Mouse (Mus musculus): Measurements from ENCODE around the gene Prm1. TPM values are rescaled to one million over a fixed set of nuclear protein-coding genes. Genes with fewer than 3 reads are reported as not detected.

Gene Prm1
- total and polyA plus RNA-seq, 3 experiments, result not detected

DNA sequence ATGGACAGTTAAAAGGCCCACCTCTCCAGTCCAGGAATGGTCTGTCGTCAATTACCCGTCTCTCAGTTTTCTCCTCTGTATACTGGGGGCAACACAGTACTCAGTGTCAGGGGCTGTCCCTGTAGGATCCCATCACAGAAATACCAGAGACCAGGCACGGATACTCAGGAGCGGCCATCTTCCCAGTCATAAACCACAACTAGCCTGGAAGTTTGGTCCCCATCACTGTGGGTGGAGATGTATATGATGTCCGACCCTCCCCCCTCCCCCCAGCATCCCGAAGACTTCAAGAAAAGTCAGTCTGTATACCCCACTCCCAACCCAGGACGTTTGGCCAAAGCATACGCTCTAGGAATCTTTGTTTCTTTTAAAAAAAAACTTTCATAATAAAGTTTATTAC lies 22.2 kb downstream of the Prm1 start:
- H3K4me1 ChIP-seq (ENCODE audit: control insufficient read depth in 1 of 2, insufficient read depth in 2 of 2), result peaks cover 30 to 59% of the 10 kb centered on the region in 2 experiments
- H3K36me3 ChIP-seq (replicated peaks in 1 of 2; ENCODE audit: control insufficient read depth in 1 of 2, insufficient read depth in 1 of 2, low read length in 1 of 2), result peaks cover 0 to 25% of the 10 kb centered on the region in 2 experiments
- H3K79me2 ChIP-seq (replicated peaks; ENCODE audit: control insufficient read depth, extremely low read depth, insufficient read depth, poor library complexity, severe bottlenecking), result peaks cover 16% of the 10 kb centered on the region
- TF ChIP-seq MXI1 (IDR thresholded peaks at IDR 0.05; ENCODE audit: low read depth, low read length) (peak; percentile 40; the same call in 1 of the 2 replicates), BHLHE40 (IDR thresholded peaks at IDR 0.05; ENCODE audit: low read depth, low read length) (no peak), SIN3A (IDR thresholded peaks at IDR 0.05; ENCODE audit: low read length) (peak; percentile 32; the same call in 1 of the 2 replicates), NRF1 (IDR thresholded peaks at IDR 0.05; ENCODE audit: low read depth, low read length) (0 out of 2 replicates have a peak, but pooled peaks have one; percentile 17), CTCF (conservative IDR thresholded peaks at IDR 0.05 in 1 of 2, IDR thresholded peaks at IDR 0.05 in 1 of 2; ENCODE audit: low read depth in 2 of 2, low read length in 2 of 2) (no peak), EP300 (IDR thresholded peaks at IDR 0.05; ENCODE audit: low read length) (no peak), CHD2 (IDR thresholded peaks at IDR 0.05; ENCODE audit: low read length) (peak; percentile 35; the same call in 1 of the 2 replicates), POLR2A (IDR thresholded peaks at IDR 0.05; ENCODE audit: low read depth, low read length) (peak; percentile 15; the same call in 1 of the 2 replicates), CHD1 (IDR thresholded peaks at IDR 0.05; ENCODE audit: low read depth, low read length) (peak; percentile 89), MAZ (IDR thresholded peaks at IDR 0.05; ENCODE audit: low read depth, low read length) (peak; percentile 48; the same call in 1 of the 2 replicates), ZC3H11A (IDR thresholded peaks at IDR 0.05; ENCODE audit: low read depth, low read length) (no peak), NELFE (IDR thresholded peaks at IDR 0.05; ENCODE audit: low read depth, low read length) (peak; percentile 43; the same call in 1 of the 2 replicates)
- DNase-seq (ENCODE audit: extremely low read depth), result peak; percentile 53
- H3K27ac ChIP-seq (ENCODE audit: insufficient read depth, low read depth), result peak overlapping the region; percentile 97
- in situ Hi-C loops (cut with MboI; ENCODE audit: low pct_ligation_motif_present, low pct_unique_long_range_greater_than_20kb, low sequenced_read_pairs) (loop anchor here (5.0 kb wide), 1 partner anchor 36 kb away; no protein-coding TSS in a partner anchor), dilution Hi-C loops (cut with MboI; ENCODE audit: extremely low pct_ligation_motif_present, extremely low pct_unique_long_range_greater_than_20kb, low sequenced_read_pairs) (no loop called here)
- H3K4me3 ChIP-seq (replicated peaks in 1 of 3; ENCODE audit: low read depth in 2 of 3, low read length in 2 of 3, poor library complexity in 1 of 3), result peak overlapping the region; percentile 84 to 99 (median 96)
- H3K27me3 ChIP-seq (replicated peaks), result no peaks in the 10 kb centered on the region
- peak overlapping the region; percentile 89 for H3K9ac ChIP-seq (ENCODE audit: insufficient read depth, low read depth)
- H3K9me3 ChIP-seq (replicated peaks; ENCODE audit: low read length), result no peaks in the 10 kb centered on the region
- peak overlapping the region; percentile 52 for H3K4me2 ChIP-seq (ENCODE audit: insufficient read depth, low read depth, poor library complexity, severe bottlenecking)

DNA sequence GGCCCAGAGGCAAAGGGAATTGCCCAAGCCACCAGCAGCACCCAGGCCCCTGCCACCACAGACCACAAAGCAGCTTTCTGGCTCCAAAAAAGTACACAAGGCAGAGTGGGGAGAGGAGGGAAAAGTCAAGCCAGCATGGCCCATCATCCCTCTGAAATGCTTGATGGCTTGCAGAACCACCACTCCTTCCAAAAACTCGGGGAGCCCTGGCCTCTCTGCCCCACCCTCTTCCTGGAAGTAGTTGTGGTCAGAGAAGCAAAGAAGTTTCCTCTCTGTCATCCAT lies 22.5 kb downstream of the Prm1 start:
- in situ Hi-C loops (cut with MboI; ENCODE audit: low pct_ligation_motif_present, low pct_unique_long_range_greater_than_20kb, low sequenced_read_pairs) (loop anchor here (5.0 kb wide), 1 partner anchor 36 kb away; no protein-coding TSS in a partner anchor), dilution Hi-C loops (cut with MboI; ENCODE audit: extremely low pct_ligation_motif_present, extremely low pct_unique_long_range_greater_than_20kb, low sequenced_read_pairs) (no loop called here)
- peak overlapping the region; percentile 52 for H3K4me2 ChIP-seq (ENCODE audit: insufficient read depth, low read depth, poor library complexity, severe bottlenecking)
- peaks cover 16% of the 10 kb centered on the region for H3K79me2 ChIP-seq (replicated peaks; ENCODE audit: control insufficient read depth, extremely low read depth, insufficient read depth, poor library complexity, severe bottlenecking)
- H3K4me1 ChIP-seq (ENCODE audit: control insufficient read depth in 1 of 2, insufficient read depth in 2 of 2), result peaks cover 27 to 59% of the 10 kb centered on the region in 2 experiments
- peak overlapping the region; percentile 84 to 99 (median 96) for H3K4me3 ChIP-seq (replicated peaks in 1 of 3; ENCODE audit: low read depth in 2 of 3, low read length in 2 of 3, poor library complexity in 1 of 3)
- peaks cover 0 to 26% of the 10 kb centered on the region in 2 experiments for H3K36me3 ChIP-seq (replicated peaks in 1 of 2; ENCODE audit: control insufficient read depth in 1 of 2, insufficient read depth in 1 of 2, low read length in 1 of 2)
- peak; percentile 75 for DNase-seq (ENCODE audit: extremely low read depth)
- peak overlapping the region; percentile 97 for H3K27ac ChIP-seq (ENCODE audit: insufficient read depth, low read depth)
- no peaks in the 10 kb centered on the region for H3K27me3 ChIP-seq (replicated peaks)
- peak overlapping the region; percentile 89 for H3K9ac ChIP-seq (ENCODE audit: insufficient read depth, low read depth)
- H3K9me3 ChIP-seq (replicated peaks; ENCODE audit: low read length), result no peaks in the 10 kb centered on the region
- no peak for TF ChIP-seq ZKSCAN1 (IDR thresholded peaks at IDR 0.05; ENCODE audit: borderline replicate concordance, low read depth, low read length)
- TF ChIP-seq ELF1 (IDR thresholded peaks at IDR 0.05; ENCODE audit: low read depth, low read length), result no peak
- peak; percentile 76 for TF ChIP-seq ETS1 (conservative IDR thresholded peaks at IDR 0.05; ENCODE audit: low read depth, low read length)
- TF ChIP-seq KAT2A (IDR thresholded peaks at IDR 0.05; ENCODE audit: insufficient replicate concordance, low read length), result no peak
- peak; percentile 54; the same call in 1 of the 2 replicates for TF ChIP-seq CHD2 (IDR thresholded peaks at IDR 0.05; ENCODE audit: low read length)
- no peak for TF ChIP-seq NELFE (IDR thresholded peaks at IDR 0.05; ENCODE audit: low read depth, low read length)
- TF ChIP-seq UBTF (IDR thresholded peaks at IDR 0.05; ENCODE audit: low read depth, low read length), result no peak
- TF ChIP-seq RAD21 (IDR thresholded peaks at IDR 0.05; ENCODE audit: low read depth, low read length), result no peak; the same call in 1 of the 2 replicates
- peak; percentile 95 for TF ChIP-seq TCF12 (IDR thresholded peaks at IDR 0.05; ENCODE audit: low read depth, low read length)
- TF ChIP-seq MAFK (IDR thresholded peaks at IDR 0.05; ENCODE audit: insufficient replicate concordance, low read length), result peak; percentile 60; the same call in 1 of the 2 replicates
- TF ChIP-seq ZNF384 (IDR thresholded peaks at IDR 0.05; ENCODE audit: low read depth, low read length), result peak; percentile 51; the same call in 1 of the 2 replicates
- TF ChIP-seq IRF4 (IDR thresholded peaks at IDR 0.05; ENCODE audit: low read depth, low read length), result peak; percentile 80; the same call in 1 of the 2 replicates
- TF ChIP-seq SIN3A (IDR thresholded peaks at IDR 0.05; ENCODE audit: low read length), result no peak; the same call in none of the 2 replicates
- 0 out of 2 replicates have a peak, but pooled peaks have one; percentile 25 for TF ChIP-seq MXI1 (IDR thresholded peaks at IDR 0.05; ENCODE audit: low read depth, low read length)
- TF ChIP-seq RCOR1 (conservative IDR thresholded peaks at IDR 0.05; ENCODE audit: low read depth, low read length), result peak; percentile 88
- TF ChIP-seq MYC (IDR thresholded peaks at IDR 0.05; ENCODE audit: low read depth, low read length), result no peak
- TF ChIP-seq HCFC1 (IDR thresholded peaks at IDR 0.05; ENCODE audit: low read depth, low read length), result no peak
- peak; percentile 29; the same call in 1 of the 2 replicates for TF ChIP-seq POLR2AphosphoS2 (IDR thresholded peaks at IDR 0.05; ENCODE audit: low read depth, low read length)
- TF ChIP-seq EP300 (IDR thresholded peaks at IDR 0.05; ENCODE audit: low read length), result peak; percentile 80
- TF ChIP-seq BHLHE40 (IDR thresholded peaks at IDR 0.05; ENCODE audit: low read depth, low read length), result peak; percentile 81
- no peak for TF ChIP-seq ZMIZ1 (IDR thresholded peaks at IDR 0.05; ENCODE audit: low read depth, low read length)
- TF ChIP-seq CTCF (conservative IDR thresholded peaks at IDR 0.05 in 1 of 2, IDR thresholded peaks at IDR 0.05 in 1 of 2; ENCODE audit: low read depth in 2 of 2, low read length in 2 of 2), result no peak
- no peak for TF ChIP-seq CHD1 (IDR thresholded peaks at IDR 0.05; ENCODE audit: low read depth, low read length)
- TF ChIP-seq NRF1 (IDR thresholded peaks at IDR 0.05; ENCODE audit: low read depth, low read length), result 0 out of 2 replicates have a peak, but pooled peaks have one; percentile 8
- TF ChIP-seq MEF2A (IDR thresholded peaks at IDR 0.05; ENCODE audit: borderline replicate concordance, low read depth, low read length), result peak; percentile 86; the same call in 1 of the 2 replicates
- TF ChIP-seq MAX (IDR thresholded peaks at IDR 0.05; ENCODE audit: low read length), result peak; percentile 76
- TF ChIP-seq E2F4 (IDR thresholded peaks at IDR 0.05; ENCODE audit: insufficient replicate concordance, low read depth, low read length), result no peak
